Comparison of ENCODE assay signal across 22 mouse cellular contexts in genomic region chr1:173740537-173740936, GRCm38 (mm10). TPM values are rescaled to one million over a fixed set of nuclear protein-coding genes. Genes with fewer than 3 reads are reported as not detected.
"Had no signal": no experiment of that assay in that cellular context is flagged by ENCODE, and none has a peak within 500 bp of the region (broad histone marks: within the 10 kb centered on the region; RNA-seq: fewer than 3 reads in every experiment).

No protein-coding gene starts in this region.

- H3K9ac ChIP-seq: kidney, embryonic 15.5 days; limb, embryonic 12.5 days; limb, embryonic 15.5 days; liver, embryonic 14.5 days; liver, postnatal 0 days; lung, embryonic 14.5 days; midbrain, embryonic 13.5 days had no signal

- H3K27ac ChIP-seq: kidney, embryonic 15.5 days; left cerebral cortex, adult 2 months; limb, embryonic 12.5 days; limb, embryonic 15.5 days; liver, embryonic 14.5 days; midbrain, embryonic 10.5 days; midbrain, embryonic 13.5 days had no signal

- ATAC-seq: liver, postnatal 0 days; midbrain, embryonic 13.5 days; midbrain, embryonic 16.5 days had no signal

- H3K4me1 ChIP-seq: kidney, embryonic 15.5 days; limb, embryonic 12.5 days; limb, embryonic 15.5 days; midbrain, embryonic 10.5 days; midbrain, embryonic 13.5 days had no signal

- DNase-seq: kidney, adult 11 months; kidney, adult 8-10 months; kidney, postnatal 10 days; kidney, postnatal 36 days; layer of hippocampus, postnatal 36 days; left cerebral cortex, postnatal 4 days; liver, postnatal 0 days; lung, embryonic 14.5 days; lung, postnatal 14 days; thymus, adult 18-20 months; thymus, postnatal 4 days had no signal

- H3K9me3 ChIP-seq: kidney, embryonic 15.5 days; limb, embryonic 12.5 days; limb, embryonic 15.5 days; midbrain, embryonic 10.5 days; midbrain, embryonic 13.5 days had no signal

- H3K27me3 ChIP-seq: kidney, embryonic 15.5 days; limb, embryonic 12.5 days; limb, embryonic 15.5 days; midbrain, embryonic 13.5 days had no signal

- H3K36me3 ChIP-seq: kidney, embryonic 15.5 days; limb, embryonic 12.5 days; limb, embryonic 15.5 days; midbrain, embryonic 10.5 days; midbrain, embryonic 13.5 days had no signal

- H3K4me3 ChIP-seq: kidney, embryonic 15.5 days; left cerebral cortex, adult 2 months; limb, embryonic 12.5 days; limb, embryonic 15.5 days; midbrain, embryonic 10.5 days; midbrain, embryonic 13.5 days had no signal

- H3K4me2 ChIP-seq: kidney, embryonic 15.5 days; limb, embryonic 12.5 days; limb, embryonic 15.5 days; liver, embryonic 11.5 days; lung, embryonic 14.5 days; midbrain, embryonic 13.5 days had no signal

RNA-seq across cellular contexts. Expression of gene Ifi207, which starts 1.0 kb away (rescaled TPM):
- polyA plus RNA-seq: neural tube, embryonic 14.5 days had no signal

RNA-seq across cellular contexts. Expression of gene Ifi204, which starts 26.2 kb away (rescaled TPM):
- total RNA-seq: left cerebral cortex, postnatal 14 days had no signal
